Mouse (Mus musculus): ENCODE measurements around the gene Med22. TPM values are rescaled to one million over a fixed set of nuclear protein-coding genes. Genes with fewer than 3 reads are reported as not detected.

Gene Med22
- total and polyA plus RNA-seq, 3 experiments, result 79.0 to 90.1 TPM; not detected in 1

DNA sequence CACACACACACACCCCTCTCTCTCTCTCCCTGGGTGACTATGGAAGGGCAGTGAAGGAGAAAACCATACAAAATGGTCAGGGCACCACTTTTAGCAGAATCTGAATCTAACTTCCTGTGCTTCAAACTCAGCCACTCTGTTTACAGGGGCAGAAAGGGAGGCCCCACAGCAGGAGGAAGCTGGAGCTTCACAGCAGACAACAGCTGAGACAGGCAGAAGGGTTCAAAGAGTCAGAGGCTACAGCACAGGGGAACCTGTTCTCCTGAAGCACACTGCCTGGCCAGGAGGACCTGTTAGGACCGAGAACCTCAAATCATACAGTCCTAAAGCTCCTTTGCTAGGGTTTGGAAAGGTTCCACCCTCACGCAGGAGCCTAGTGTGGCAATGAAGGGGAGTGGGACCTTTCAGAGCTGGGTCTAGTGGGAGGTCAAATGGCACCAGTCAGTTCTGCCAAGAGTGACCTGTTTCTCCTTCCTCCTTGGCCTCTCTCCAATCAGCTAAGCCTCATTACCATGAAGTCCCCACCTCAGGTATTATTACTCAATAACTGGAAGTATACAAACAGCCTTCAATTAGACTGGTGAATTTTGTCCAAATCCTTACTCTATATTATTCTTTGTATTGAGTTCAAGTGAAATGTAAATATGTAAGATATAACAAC is 44.4 kb upstream of the Med22 start:
- H3K9ac ChIP-seq (ENCODE audit: control insufficient read depth, low read depth, low read length, poor library complexity, severe bottlenecking), result no peak overlapping the region
- no peak overlapping the region for H3K27ac ChIP-seq (ENCODE audit: control insufficient read depth, low read depth, low read length)
- no peaks in the 10 kb centered on the region for H3K79me2 ChIP-seq (ENCODE audit: control insufficient read depth, insufficient read depth, low read length, poor library complexity)
- no peaks in the 10 kb centered on the region for H3K9me3 ChIP-seq (replicated peaks; ENCODE audit: insufficient read depth, low read length)
- H3K36me3 ChIP-seq (ENCODE audit: control insufficient read depth in 1 of 2, insufficient read depth in 2 of 2, low read length in 2 of 2), result peaks cover 0 to 21% of the 10 kb centered on the region in 2 experiments; a peak in 2 of 4 replicates
- no peak overlapping the region for H3K4me3 ChIP-seq (ENCODE audit: control insufficient read depth in 1 of 2, insufficient read depth in 1 of 2, low read depth in 2 of 2, low read length in 2 of 2)
- no peak for DNase-seq (ENCODE audit: low read depth, low spot score)
- no peaks in the 10 kb centered on the region for H3K27me3 ChIP-seq (ENCODE audit: control insufficient read depth in 1 of 2, insufficient read depth in 2 of 2, low read length in 2 of 2)
- TF ChIP-seq ZMIZ1 (IDR thresholded peaks at IDR 0.05; ENCODE audit: low read depth, low read length) (no peak), UBTF (IDR thresholded peaks at IDR 0.05; ENCODE audit: borderline replicate concordance, insufficient read depth, low read depth, low read length) (no peak), SIN3A (IDR thresholded peaks at IDR 0.05; ENCODE audit: low read length) (no peak), MAFK (IDR thresholded peaks at IDR 0.05; ENCODE audit: borderline replicate concordance, low read depth, low read length) (no peak), POLR2AphosphoS5 (IDR thresholded peaks at IDR 0.05; ENCODE audit: borderline replicate concordance, low read depth, low read length) (no peak), MXI1 (IDR thresholded peaks at IDR 0.05; ENCODE audit: low read depth, low read length) (no peak), MAX (IDR thresholded peaks at IDR 0.05; ENCODE audit: low read length) (no peak), GABPA (IDR thresholded peaks at IDR 0.05; ENCODE audit: low read depth, low read length) (no peak), RAD21 (IDR thresholded peaks at IDR 0.05; ENCODE audit: low read depth, low read length) (no peak), ZC3H11A (IDR thresholded peaks at IDR 0.05; ENCODE audit: low read depth, low read length) (no peak), NRF1 (IDR thresholded peaks at IDR 0.05; ENCODE audit: insufficient read depth, low read depth, low read length, poor library complexity, severe bottlenecking) (no peak), ETS1 (IDR thresholded peaks at IDR 0.05; ENCODE audit: low read depth, low read length) (no peak), USF1 (IDR thresholded peaks at IDR 0.05; ENCODE audit: low read depth, low read length) (no peak), CHD2 (IDR thresholded peaks at IDR 0.05; ENCODE audit: low read length) (no peak), RCOR1 (IDR thresholded peaks at IDR 0.05; ENCODE audit: low read depth, low read length) (no peak), USF2 (IDR thresholded peaks at IDR 0.05; ENCODE audit: borderline replicate concordance in 1 of 2, insufficient read depth in 1 of 2, low read depth in 1 of 2, low read length in 2 of 2) (no peak)
- no peaks in the 10 kb centered on the region for H3K4me1 ChIP-seq (ENCODE audit: control insufficient read depth in 1 of 2, insufficient read depth in 2 of 2, low read length in 2 of 2)

DNA sequence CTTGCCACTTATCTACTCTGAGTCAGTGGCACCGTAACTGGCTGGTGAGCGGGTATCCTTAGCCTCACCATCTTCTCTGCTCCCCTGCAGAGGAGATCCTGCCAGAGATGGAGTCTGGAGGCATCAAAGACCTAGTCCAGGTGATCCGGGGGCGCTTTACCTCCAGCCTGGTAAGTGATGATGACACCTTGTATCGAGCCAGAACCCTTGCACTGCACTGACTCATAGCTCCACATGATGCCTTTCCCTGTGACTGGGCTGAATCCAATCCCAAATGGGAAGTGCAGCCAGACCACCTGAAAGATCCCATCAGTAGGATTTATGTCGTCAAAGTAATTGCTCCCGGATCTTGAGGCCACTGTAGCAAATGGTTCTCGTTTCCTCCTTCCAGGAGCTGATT is 42.4 kb upstream of the Med22 start:
- no peaks in the 10 kb centered on the region for H3K79me2 ChIP-seq (ENCODE audit: control insufficient read depth, insufficient read depth, low read length, poor library complexity)
- DNase-seq (ENCODE audit: low read depth, low spot score), result no peak
- H3K27me3 ChIP-seq (ENCODE audit: control insufficient read depth in 1 of 2, insufficient read depth in 2 of 2, low read length in 2 of 2), result no peaks in the 10 kb centered on the region
- H3K4me1 ChIP-seq (ENCODE audit: control insufficient read depth in 1 of 2, insufficient read depth in 2 of 2, low read length in 2 of 2), result no peaks in the 10 kb centered on the region
- TF ChIP-seq ELF1 (IDR thresholded peaks at IDR 0.05; ENCODE audit: low read depth, low read length) (no peak), POLR2AphosphoS2 (IDR thresholded peaks at IDR 0.05; ENCODE audit: low read length) (peak; percentile 3; the same call in 1 of the 2 replicates)
- H3K4me3 ChIP-seq (ENCODE audit: control insufficient read depth in 1 of 2, insufficient read depth in 1 of 2, low read depth in 2 of 2, low read length in 2 of 2), result no peak overlapping the region
- peaks cover 0 to 18% of the 10 kb centered on the region in 2 experiments; a peak in 2 of 4 replicates for H3K36me3 ChIP-seq (ENCODE audit: control insufficient read depth in 1 of 2, insufficient read depth in 2 of 2, low read length in 2 of 2)
- H3K27ac ChIP-seq (ENCODE audit: control insufficient read depth, low read depth, low read length), result no peak overlapping the region
- H3K9me3 ChIP-seq (replicated peaks; ENCODE audit: insufficient read depth, low read length), result no peaks in the 10 kb centered on the region
- no peak overlapping the region for H3K9ac ChIP-seq (ENCODE audit: control insufficient read depth, low read depth, low read length, poor library complexity, severe bottlenecking)
